Mouse (Mus musculus) heart, postnatal 10 days (tissue): Measurements from ENCODE around the gene Mdc1. TPM values are rescaled to one million over a fixed set of nuclear protein-coding genes. Genes with fewer than 3 reads are reported as not detected.

Source experiments
- DNase-seq, 2 experiments: peaks; one replicate each; pipeline ENCODE4 v3.0.0; 2021
- intact Hi-C: fragments of 180-260 bp; cut with DNase I; formaldehyde crosslinking; loops from one replicate; pipeline ENCODE4 v1.15.1; 2025
- total RNA-seq, 2 experiments: library from RNA; stranded (reverse); gene quantifications; 2 replicates each; pipeline ENCODE4 v1.2.3; 2021

The Mdc1 gene
- total RNA-seq, 2 experiments from 2014 or later = 20.4 to 22.1 TPM

GRCm38 (mm10) chr17:35870884-35871696, 29.8 kb downstream of the Mdc1 start:
- intact Hi-C loops = no loop called here
- peak in 1 of 2 experiments; percentile 62 for DNase-seq

GRCm38 (mm10) chr17:35873774-35874519, 32.6 kb downstream of the Mdc1 start:
- intact Hi-C loops = loop anchor here (1.0 to 2.0 kb wide), 2 partner anchors 38 to 135 kb away; no protein-coding TSS in a partner anchor
- DNase-seq = peak; percentile 92 to 96

GRCm38 (mm10) chr17:35874721-35875120, 33.4 kb downstream of the Mdc1 start:
- no peak for DNase-seq
- intact Hi-C loops = loop anchor here (2.0 kb wide), 1 partner anchor 136 kb away; no protein-coding TSS in a partner anchor

GRCm38 (mm10) chr17:35879245-35880057, 38.1 kb downstream of the Mdc1 start, which contains the start of gene Dhx16:
Gene Dhx16, plus strand, starts transcription at chr17:35879819.
- DNase-seq = peak; percentile 95 to 98
- intact Hi-C loops = loop anchor here (2.0 kb wide), 1 partner anchor 17 kb away; the partner anchor contains the start of gene 2310061I04Rik

GRCm38 (mm10) chr17:35882924-35883323, 41.6 kb downstream of the Mdc1 start:
- intact Hi-C loops = no loop called here
- DNase-seq = no peak

- DNase-seq = no peak
- intact Hi-C loops = no loop called here
Observed at GRCm38 (mm10) chr17:35883777-35884176, 42.5 kb downstream of the Mdc1 start.

- no peak for DNase-seq
- intact Hi-C loops = no loop called here
Observed at GRCm38 (mm10) chr17:35887725-35888124, 46.4 kb downstream of the Mdc1 start.

GRCm38 (mm10) chr17:35896781-35897643, 55.7 kb downstream of the Mdc1 start, which contains the start of gene 2310061I04Rik:
Gene 2310061I04Rik, minus strand, starts transcription at chr17:35897431.
- intact Hi-C loops = loop anchor here (2.0 kb wide), 1 partner anchor 16 kb away; no protein-coding TSS in a partner anchor
- peak; percentile 94 for DNase-seq

- DNase-seq = no peak
- intact Hi-C loops = loop anchor here (2.0 kb wide), 1 partner anchor 17 kb away; no protein-coding TSS in a partner anchor
Observed at GRCm38 (mm10) chr17:35897644-35898573, 56.6 kb downstream of the Mdc1 start.

- intact Hi-C loops = no loop called here
Observed at GRCm38 (mm10) chr17:35900636-35901035, 59.3 kb downstream of the Mdc1 start.

GRCm38 (mm10) chr17:35903343-35903991, 62.2 kb downstream of the Mdc1 start:
- DNase-seq = peak; percentile 78 to 79
- intact Hi-C loops = no loop called here

More at GRCm38 (mm10) chr17:35900636-35901035, 59.3 kb downstream of the Mdc1 start:
- DNase-seq = no peak

- intact Hi-C loops = no loop called here
- DNase-seq = no peak
Observed at GRCm38 (mm10) chr17:35903992-35904355, 62.7 kb downstream of the Mdc1 start.

- DNase-seq = no peak
- intact Hi-C loops = loop anchor here (5.0 kb wide), 1 partner anchor 168 kb away; no protein-coding TSS in a partner anchor
Observed at GRCm38 (mm10) chr17:35905587-35905986, 64.3 kb downstream of the Mdc1 start.

GRCm38 (mm10) chr17:35907609-35908008, 66.3 kb downstream of the Mdc1 start:
- DNase-seq = no peak
- intact Hi-C loops = loop anchor here (2.0 to 5.0 kb wide), 2 partner anchors 77 to 170 kb away; no protein-coding TSS in a partner anchor
